8 mouse cellular contexts compared by ENCODE assay signal in the genomic region with DNA sequence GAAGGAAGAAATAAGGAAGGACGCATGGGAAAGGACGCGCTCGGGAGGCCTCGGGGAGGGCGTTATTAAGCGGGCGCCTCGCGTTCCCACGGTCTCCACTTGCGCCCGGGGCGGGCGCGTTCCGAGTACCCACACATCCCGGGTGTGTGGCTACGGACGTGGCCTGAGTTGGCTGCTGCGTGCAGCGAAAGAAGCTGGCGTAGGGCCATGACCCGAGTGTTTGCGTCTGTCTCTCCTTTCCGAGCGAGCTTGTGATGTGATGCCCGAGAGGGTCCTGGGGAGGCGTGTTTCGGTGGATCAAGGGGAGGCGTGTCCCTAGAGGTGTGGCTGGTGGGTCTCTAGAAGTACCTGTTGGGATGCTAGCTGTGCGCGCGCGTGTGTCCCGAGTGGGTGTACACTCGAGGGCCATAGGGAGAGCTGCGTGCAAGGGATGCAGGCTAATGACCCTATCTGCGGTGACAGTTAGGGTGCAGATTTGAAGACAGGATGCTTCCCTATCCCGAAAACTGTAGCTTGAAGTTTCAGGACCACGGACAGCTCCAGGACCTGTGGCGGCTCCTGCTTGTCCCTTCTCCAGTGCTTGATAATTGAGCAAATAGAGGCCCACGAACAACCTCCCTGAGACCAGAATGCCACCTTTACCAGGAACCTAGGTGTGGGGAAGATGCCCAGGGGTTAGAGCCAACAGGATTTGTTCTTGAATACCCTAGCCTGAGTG. TPM values are rescaled to one million over a fixed set of nuclear protein-coding genes. Genes with fewer than 3 reads are reported as not detected.
DNase-seq lines count a peak whose midpoint lies in the region; ATAC-seq lines count a peak whose summit lies in the region.

No protein-coding gene starts in this region.

- H3K9ac ChIP-seq in heart, embryonic 15.5 days, result no peak overlapping the region

- 5% methylated on average over 43 of the region's 43 CpGs for WGBS in heart, embryonic 15.5 days

- no peak for ATAC-seq in heart, embryonic 15.5 days (replicated peaks; ENCODE audit: insufficient number of reproducible peaks, insufficient read depth, low FRiP score, low read depth)

- no peaks in the 10 kb centered on the region for H3K36me3 ChIP-seq in heart, embryonic 15.5 days
- H3K36me3 ChIP-seq in megakaryocyte, embryonic 14.5 days (replicated peaks; ENCODE audit: low read length), result no peaks in the 10 kb centered on the region

- peak overlapping the region; percentile 64 for H3K4me3 ChIP-seq in heart, embryonic 15.5 days
- peak overlapping the region; percentile 90 for H3K4me3 ChIP-seq in megakaryocyte, embryonic 14.5 days (replicated peaks)

- no peak overlapping the region for H3K27ac ChIP-seq in heart, embryonic 15.5 days

- DNase-seq in 3T3-L1 (ENCODE audit: low read depth, low spot score), result peak; percentile 79
- DNase-seq in Muller cell, postnatal 12 days (ENCODE audit: inconsistent ontology term), result peak; percentile 75
- DNase-seq in embryo, embryonic 11 days, result peak; percentile 86
- DNase-seq in kidney, postnatal 25 days, result peak; percentile 74 to 89
- peak; percentile 62 to 84 for DNase-seq in spleen, postnatal 4 days (ENCODE audit: low spot score in 2 of 2)
- no peak for DNase-seq in layer of hippocampus, adult 18-20 months (ENCODE audit: low spot score in 2 of 2)

- H3K27me3 ChIP-seq in heart, embryonic 15.5 days, result peaks cover 61% of the 10 kb centered on the region
- H3K27me3 ChIP-seq in megakaryocyte, embryonic 14.5 days (replicated peaks), result peaks cover 86% of the 10 kb centered on the region

- peaks cover 21% of the 10 kb centered on the region for H3K4me1 ChIP-seq in heart, embryonic 15.5 days (replicated peaks)
- H3K4me1 ChIP-seq in megakaryocyte, embryonic 14.5 days, result peaks cover 30% of the 10 kb centered on the region

- H3K9me3 ChIP-seq in heart, embryonic 15.5 days (replicated peaks), result no peaks in the 10 kb centered on the region
- H3K9me3 ChIP-seq in megakaryocyte, embryonic 14.5 days, result 0 out of 2 replicates have a peak, but pooled peaks cover 3% of the 10 kb centered on the region

- peak overlapping the region; percentile 96 for H3K4me2 ChIP-seq in heart, embryonic 15.5 days

RNA-seq across cellular contexts. Expression of a gene that starts 1.4 kb away (rescaled TPM):
- polyA plus RNA-seq in heart, embryonic 15.5 days (2015; fragmentation: Nextera tagmentation; extraction: Ambion mirVana), result 0.08 and 0.09 TPM in 2 replicates
- 1.5 and 1.8 TPM in 2 replicates for polyA plus RNA-seq in megakaryocyte, embryonic 14.5 days (2012; ENCODE audit: insufficient read depth, low replicate concordance)
- 100 to 1,000 TPM; 134 TPM for total RNA-seq in layer of hippocampus, adult 18-20 months (2021)

RNA-seq across cellular contexts. Expression of a gene that starts 13.5 kb away (rescaled TPM):
- polyA plus RNA-seq in heart, embryonic 15.5 days (2015; fragmentation: Nextera tagmentation; extraction: Ambion mirVana), result 998 and 1,017 TPM in 2 replicates
- polyA plus RNA-seq in megakaryocyte, embryonic 14.5 days (2012; ENCODE audit: insufficient read depth, low replicate concordance), result 2,144 and 3,272 TPM in 2 replicates
- 100 to 1,000 TPM; 554 to 566 TPM for total RNA-seq in layer of hippocampus, adult 18-20 months (2021)

RNA-seq across cellular contexts. Expression of a gene that starts 28.6 kb away (rescaled TPM):
- 30.0 and 36.5 TPM in 2 replicates for polyA plus RNA-seq in heart, embryonic 15.5 days (2015; fragmentation: Nextera tagmentation; extraction: Ambion mirVana)
- polyA plus RNA-seq in megakaryocyte, embryonic 14.5 days (2012; ENCODE audit: insufficient read depth, low replicate concordance), result 11.1 and 25.3 TPM in 2 replicates
- 10 to 100 TPM; 42.4 to 51.3 TPM for total RNA-seq in layer of hippocampus, adult 18-20 months (2021)

RNA-seq across cellular contexts. Expression of a gene that starts 29.0 kb away (rescaled TPM):
- 1.1 TPM in 2 replicates for polyA plus RNA-seq in heart, embryonic 15.5 days (2015; fragmentation: Nextera tagmentation; extraction: Ambion mirVana)
- polyA plus RNA-seq in megakaryocyte, embryonic 14.5 days (2012; ENCODE audit: insufficient read depth, low replicate concordance), result 1.4 and 2.2 TPM in 2 replicates
- total RNA-seq in layer of hippocampus, adult 18-20 months (2021), result 1 to 10 TPM; 3.3 to 3.6 TPM

RNA-seq across cellular contexts. Expression of a gene that starts 35.8 kb away (rescaled TPM):
- polyA plus RNA-seq in heart, embryonic 15.5 days (2015; fragmentation: Nextera tagmentation; extraction: Ambion mirVana), result 86.7 and 98.4 TPM in 2 replicates
- polyA plus RNA-seq in megakaryocyte, embryonic 14.5 days (2012; ENCODE audit: insufficient read depth, low replicate concordance), result 451 and 1,194 TPM in 2 replicates
- 10 to 100 TPM; 65.4 to 74.2 TPM for total RNA-seq in layer of hippocampus, adult 18-20 months (2021)

Comparison
In these comparisons a context has a peak if more than half of its experiments do, and no peak if none do; other contexts are left out.
1. DNase-seq: peak in 3T3-L1 (single experiment), Muller cell, postnatal 12 days (single experiment), embryo, embryonic 11 days (single experiment), kidney, postnatal 25 days (2 of 2) and spleen, postnatal 4 days (2 of 2); none in layer of hippocampus, adult 18-20 months (0 of 2).